Mouse (Mus musculus): Measurements from ENCODE around the gene Apod. TPM values are rescaled to one million over a fixed set of nuclear protein-coding genes. Genes with fewer than 3 reads are reported as not detected.
A peak's percentile ranks its signal among the peaks of the same experiment; 100 is the strongest.

Gene Apod
- polyA plus RNA-seq, 1 experiment from 2014 or later: 0.53 TPM

DNA sequence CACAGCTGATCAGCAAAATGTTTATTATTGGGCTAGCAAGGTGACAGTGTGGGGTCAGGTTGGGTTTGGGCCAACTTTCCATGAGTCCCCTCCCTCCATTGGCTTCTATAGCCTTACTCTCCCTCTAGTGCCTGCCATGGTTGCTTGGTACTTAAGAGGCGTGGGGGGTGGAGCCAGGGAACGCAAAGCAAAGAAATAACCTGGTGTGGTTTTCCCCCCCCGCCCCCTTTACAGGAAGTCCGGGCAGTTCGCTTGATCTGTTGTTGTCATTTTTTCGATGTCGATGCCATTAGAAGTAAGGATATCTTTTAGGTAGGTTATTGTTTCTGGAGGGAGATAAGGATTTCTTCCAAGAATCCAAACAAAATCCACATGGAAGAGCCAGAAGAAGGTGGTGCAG lies 17.5 kb downstream of the Apod start:
- 84% methylated on average over 7 of the region's 7 CpGs for WGBS
- Histone ChIP-seq H3K27ac (replicated peaks in 1 of 2; ENCODE audit: control insufficient read depth in 1 of 2, insufficient read depth in 1 of 2, low read depth in 2 of 2, low read length in 2 of 2) (no peak overlapping the region), H3K9me3 (ENCODE audit: control insufficient read depth, low read length) (no peaks in the 10 kb centered on the region), H3K9ac (ENCODE audit: low read length) (no peak overlapping the region), H3K4me2 (ENCODE audit: low read length) (no peak overlapping the region), H3K36me3 (ENCODE audit: control insufficient read depth, insufficient read depth, low read length) (no peaks in the 10 kb centered on the region), H3K4me1 (ENCODE audit: control insufficient read depth in 2 of 2, insufficient read depth in 2 of 2, low read length in 2 of 2) (peaks cover 3 to 10% of the 10 kb centered on the region in 2 experiments; a peak in 3 of 4 replicates), H3K4me3 (ENCODE audit: control insufficient read depth in 1 of 2, insufficient read depth in 1 of 2, low read depth in 1 of 2, low read length in 2 of 2) (no peak overlapping the region), H3K27me3 (ENCODE audit: control insufficient read depth, insufficient read depth, low read length) (no peaks in the 10 kb centered on the region)
- no peak for ATAC-seq (ENCODE audit: insufficient number of reproducible peaks, insufficient read depth, low FRiP score, low read depth)

DNA sequence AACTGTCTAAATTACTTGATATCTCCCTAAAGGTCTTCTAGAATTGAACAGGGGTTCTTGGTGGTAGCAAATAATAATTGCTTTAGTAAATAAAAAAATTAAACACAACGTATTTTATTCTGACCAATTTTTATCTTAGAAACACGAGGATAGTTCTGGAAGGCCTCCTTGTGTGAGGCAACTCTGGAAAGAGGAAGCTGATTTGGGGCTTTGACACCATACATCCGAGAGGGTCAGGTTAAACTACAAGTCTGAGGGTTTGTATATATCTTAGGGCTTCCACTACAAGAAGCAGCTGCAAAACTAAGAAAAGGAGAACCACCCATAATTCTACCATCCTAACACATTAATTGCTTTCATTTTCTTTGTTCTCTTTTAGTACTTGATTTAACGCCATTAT lies 20.8 kb downstream of the Apod start:
- no peaks in the 10 kb centered on the region for H3K36me3 ChIP-seq (ENCODE audit: control insufficient read depth, insufficient read depth, low read length)
- ATAC-seq (ENCODE audit: insufficient number of reproducible peaks, insufficient read depth, low FRiP score, low read depth): no peak
- no peaks in the 10 kb centered on the region for H3K27me3 ChIP-seq (ENCODE audit: control insufficient read depth, insufficient read depth, low read length)
- no peaks in the 10 kb centered on the region for H3K9me3 ChIP-seq (ENCODE audit: control insufficient read depth, low read length)
- H3K4me1 ChIP-seq (ENCODE audit: control insufficient read depth in 2 of 2, insufficient read depth in 2 of 2, low read length in 2 of 2): peaks cover 11 to 18% of the 10 kb centered on the region in 2 experiments
- no peak overlapping the region for H3K27ac ChIP-seq (replicated peaks in 1 of 2; ENCODE audit: control insufficient read depth in 1 of 2, insufficient read depth in 1 of 2, low read depth in 2 of 2, low read length in 2 of 2)
- no peak overlapping the region for H3K4me2 ChIP-seq (ENCODE audit: low read length)
- no peak overlapping the region for H3K9ac ChIP-seq (ENCODE audit: low read length)
- WGBS: 59% methylated on average over 4 of the region's 4 CpGs
- no peak overlapping the region for H3K4me3 ChIP-seq (ENCODE audit: control insufficient read depth in 1 of 2, insufficient read depth in 1 of 2, low read depth in 1 of 2, low read length in 2 of 2)

DNA sequence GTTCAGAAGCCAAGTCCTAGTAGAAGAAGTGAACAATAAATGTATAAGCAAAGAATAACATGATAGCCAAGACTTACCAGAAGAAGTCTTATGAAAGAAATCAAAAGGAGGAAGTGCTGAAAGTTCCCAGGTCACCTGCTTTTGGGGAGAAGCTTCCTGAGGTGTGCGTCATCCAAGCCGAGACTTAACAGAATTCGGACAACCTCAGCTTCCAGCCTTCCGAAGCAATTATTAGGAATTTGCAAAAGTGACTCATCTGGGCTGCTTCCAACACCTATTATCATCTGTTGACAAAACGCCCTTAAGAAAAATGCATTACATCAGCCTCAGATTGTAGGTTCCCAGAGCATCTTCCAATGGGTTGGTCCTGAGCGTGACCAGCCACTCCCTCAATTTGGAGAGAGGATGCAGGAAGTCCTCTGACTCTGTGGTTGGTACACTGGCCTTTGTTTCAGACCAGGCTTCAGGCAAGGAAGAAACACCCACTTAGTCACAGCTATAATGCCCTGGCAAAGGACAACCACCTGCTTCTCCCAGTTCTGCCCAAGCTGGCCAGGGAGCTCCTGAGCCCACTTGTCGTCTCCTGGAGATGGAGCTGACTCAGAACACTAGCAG lies 23.8 kb downstream of the Apod start:
- Histone ChIP-seq H3K36me3 (ENCODE audit: control insufficient read depth, insufficient read depth, low read length) (no peaks in the 10 kb centered on the region), H3K4me1 (ENCODE audit: control insufficient read depth in 2 of 2, insufficient read depth in 2 of 2, low read length in 2 of 2) (peaks cover 11 to 18% of the 10 kb centered on the region in 2 experiments), H3K9ac (ENCODE audit: low read length) (peak overlapping the region; percentile 36; the same call in 1 of the 2 replicates), H3K9me3 (ENCODE audit: control insufficient read depth, low read length) (no peaks in the 10 kb centered on the region), H3K4me3 (ENCODE audit: control insufficient read depth in 1 of 2, insufficient read depth in 1 of 2, low read depth in 1 of 2, low read length in 2 of 2) (no peak overlapping the region), H3K27me3 (ENCODE audit: control insufficient read depth, insufficient read depth, low read length) (no peaks in the 10 kb centered on the region), H3K27ac (replicated peaks in 1 of 2; ENCODE audit: control insufficient read depth in 1 of 2, insufficient read depth in 1 of 2, low read depth in 2 of 2, low read length in 2 of 2) (peak overlapping the region; percentile 97), H3K4me2 (ENCODE audit: low read length) (peak overlapping the region; percentile 57)
- 34% methylated on average over 7 of the region's 7 CpGs for WGBS
- no peak; the same call in 1 of the 2 replicates for ATAC-seq (ENCODE audit: insufficient number of reproducible peaks, insufficient read depth, low FRiP score, low read depth)

DNA sequence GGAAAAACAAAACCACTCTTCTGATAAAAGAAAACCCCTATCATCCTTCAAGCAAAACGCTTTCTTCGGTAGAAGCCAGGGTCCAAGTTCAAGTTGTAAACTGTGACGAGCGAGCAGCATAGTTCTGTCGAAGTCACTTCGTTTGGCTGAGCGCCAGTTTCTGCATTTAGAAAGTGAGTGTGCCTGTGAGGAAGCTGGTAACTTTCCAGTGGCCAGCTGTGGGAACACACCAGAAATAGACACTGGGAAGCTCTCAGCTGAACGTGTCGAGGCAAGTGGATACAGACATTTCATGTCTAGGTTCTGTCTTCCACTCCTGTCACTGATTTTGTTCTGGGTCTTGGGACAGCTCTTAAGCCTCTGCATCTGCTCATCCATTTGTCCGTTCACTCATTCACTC lies 24.3 kb downstream of the Apod start:
- Histone ChIP-seq H3K4me3 (ENCODE audit: control insufficient read depth in 1 of 2, insufficient read depth in 1 of 2, low read depth in 1 of 2, low read length in 2 of 2) (no peak overlapping the region), H3K27me3 (ENCODE audit: control insufficient read depth, insufficient read depth, low read length) (no peaks in the 10 kb centered on the region), H3K9me3 (ENCODE audit: control insufficient read depth, low read length) (no peaks in the 10 kb centered on the region), H3K4me2 (ENCODE audit: low read length) (peak overlapping the region; percentile 57), H3K27ac (replicated peaks in 1 of 2; ENCODE audit: control insufficient read depth in 1 of 2, insufficient read depth in 1 of 2, low read depth in 2 of 2, low read length in 2 of 2) (peak overlapping the region; percentile 97), H3K36me3 (ENCODE audit: control insufficient read depth, insufficient read depth, low read length) (no peaks in the 10 kb centered on the region), H3K9ac (ENCODE audit: low read length) (peak overlapping the region; percentile 36; the same call in 1 of the 2 replicates), H3K4me1 (ENCODE audit: control insufficient read depth in 2 of 2, insufficient read depth in 2 of 2, low read length in 2 of 2) (peaks cover 11 to 18% of the 10 kb centered on the region in 2 experiments)
- 7% methylated on average over 10 of the region's 10 CpGs for WGBS
- ATAC-seq (ENCODE audit: insufficient number of reproducible peaks, insufficient read depth, low FRiP score, low read depth): peak; percentile 83

DNA sequence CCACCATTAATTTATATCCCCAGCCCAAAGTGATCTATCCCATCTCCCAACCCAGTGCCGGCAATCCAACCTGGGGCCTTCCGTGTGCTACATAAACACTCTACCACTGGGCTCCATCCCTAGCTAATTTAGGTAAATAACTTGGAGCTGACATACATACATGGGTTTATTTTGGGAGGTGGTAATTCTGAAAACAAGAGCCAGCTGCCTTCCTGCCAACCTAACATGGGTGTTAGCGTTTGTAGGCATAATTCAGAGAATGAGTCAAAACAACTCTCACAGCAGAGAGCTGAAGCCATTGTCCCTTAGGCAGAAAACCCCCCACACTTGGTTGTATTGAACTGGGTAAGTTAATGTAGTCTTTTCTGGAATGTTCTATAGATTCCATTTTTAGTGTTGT lies 26.9 kb downstream of the Apod start:
- Histone ChIP-seq H3K27ac (replicated peaks in 1 of 2; ENCODE audit: control insufficient read depth in 1 of 2, insufficient read depth in 1 of 2, low read depth in 2 of 2, low read length in 2 of 2) (no peak overlapping the region), H3K27me3 (ENCODE audit: control insufficient read depth, insufficient read depth, low read length) (no peaks in the 10 kb centered on the region), H3K9ac (ENCODE audit: low read length) (no peak overlapping the region), H3K4me2 (ENCODE audit: low read length) (no peak overlapping the region), H3K36me3 (ENCODE audit: control insufficient read depth, insufficient read depth, low read length) (no peaks in the 10 kb centered on the region), H3K4me1 (ENCODE audit: control insufficient read depth in 2 of 2, insufficient read depth in 2 of 2, low read length in 2 of 2) (peaks cover 13 to 18% of the 10 kb centered on the region in 2 experiments), H3K4me3 (ENCODE audit: control insufficient read depth in 1 of 2, insufficient read depth in 1 of 2, low read depth in 1 of 2, low read length in 2 of 2) (no peak overlapping the region), H3K9me3 (ENCODE audit: control insufficient read depth, low read length) (no peaks in the 10 kb centered on the region)
- no peak for ATAC-seq (ENCODE audit: insufficient number of reproducible peaks, insufficient read depth, low FRiP score, low read depth)
- WGBS: 74% methylated on average over 3 of the region's 3 CpGs

DNA sequence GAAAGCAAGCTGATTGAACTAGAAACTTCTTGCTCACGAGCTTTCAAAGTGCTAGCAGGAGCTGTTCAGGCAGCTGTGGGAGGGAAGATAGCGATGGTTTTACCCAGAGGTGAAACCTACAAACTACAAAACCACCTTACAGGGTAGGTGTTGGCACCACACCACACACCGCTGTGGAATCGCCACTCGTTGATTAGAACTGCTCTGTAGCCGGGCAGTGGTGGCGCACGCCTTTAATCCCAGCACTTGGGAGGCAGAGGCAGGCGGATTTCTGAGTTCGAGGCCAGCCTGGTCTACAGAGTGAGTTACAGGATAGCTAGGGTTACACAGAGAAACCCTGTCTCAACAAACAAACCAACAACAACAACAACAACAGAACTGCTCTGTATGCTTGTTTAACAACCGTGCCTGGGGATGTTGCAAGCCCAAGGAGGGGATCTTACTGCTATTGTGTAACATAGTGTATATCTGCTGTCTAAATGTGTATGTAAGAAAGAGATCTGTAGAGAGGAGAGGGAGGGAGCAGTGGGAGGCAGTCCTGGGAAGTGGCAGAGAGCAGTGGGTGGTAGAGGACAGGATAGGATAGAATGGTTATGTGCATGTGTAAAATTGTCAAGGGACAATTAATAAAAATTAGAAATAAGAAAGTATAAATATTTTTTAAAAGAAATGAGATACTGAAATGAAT lies 27.7 kb downstream of the Apod start:
- no peak overlapping the region for H3K9ac ChIP-seq (ENCODE audit: low read length)
- H3K27me3 ChIP-seq (ENCODE audit: control insufficient read depth, insufficient read depth, low read length): no peaks in the 10 kb centered on the region
- no peak for ATAC-seq (ENCODE audit: insufficient number of reproducible peaks, insufficient read depth, low FRiP score, low read depth)
- H3K27ac ChIP-seq (replicated peaks in 1 of 2; ENCODE audit: control insufficient read depth in 1 of 2, insufficient read depth in 1 of 2, low read depth in 2 of 2, low read length in 2 of 2): no peak overlapping the region; a peak in 1 of 4 replicates
- no peak overlapping the region for H3K4me3 ChIP-seq (ENCODE audit: control insufficient read depth in 1 of 2, insufficient read depth in 1 of 2, low read depth in 1 of 2, low read length in 2 of 2)
- no peaks in the 10 kb centered on the region for H3K36me3 ChIP-seq (ENCODE audit: control insufficient read depth, insufficient read depth, low read length)
- H3K9me3 ChIP-seq (ENCODE audit: control insufficient read depth, low read length): no peaks in the 10 kb centered on the region
- 84% methylated on average over 11 of the region's 11 CpGs for WGBS
- no peak overlapping the region for H3K4me2 ChIP-seq (ENCODE audit: low read length)
- peaks cover 13 to 16% of the 10 kb centered on the region in 2 experiments for H3K4me1 ChIP-seq (ENCODE audit: control insufficient read depth in 2 of 2, insufficient read depth in 2 of 2, low read length in 2 of 2)

DNA sequence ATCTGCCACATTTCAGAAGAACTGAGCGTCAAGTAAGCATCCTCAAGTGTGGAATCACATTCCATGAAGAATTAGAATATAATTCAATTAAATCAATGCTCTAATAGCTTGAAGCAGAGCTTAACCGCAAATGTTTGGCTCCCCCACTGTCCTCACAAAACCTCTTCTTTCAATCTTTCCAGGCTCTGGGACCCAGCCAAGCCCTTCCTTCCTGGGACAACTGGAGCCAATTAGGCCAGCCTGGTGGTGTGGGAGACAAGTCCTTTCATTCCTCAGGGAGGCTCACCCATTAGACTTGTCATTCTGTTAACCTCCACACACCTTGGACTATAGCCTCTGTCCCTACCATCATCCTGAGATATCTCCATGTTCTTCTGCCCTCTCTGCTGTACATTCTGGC lies 32.6 kb downstream of the Apod start:
- Histone ChIP-seq H3K9me3 (ENCODE audit: control insufficient read depth, low read length) (no peaks in the 10 kb centered on the region), H3K4me2 (ENCODE audit: low read length) (no peak overlapping the region), H3K36me3 (ENCODE audit: control insufficient read depth, insufficient read depth, low read length) (no peaks in the 10 kb centered on the region), H3K4me3 (ENCODE audit: control insufficient read depth in 1 of 2, insufficient read depth in 1 of 2, low read depth in 1 of 2, low read length in 2 of 2) (no peak overlapping the region), H3K27me3 (ENCODE audit: control insufficient read depth, insufficient read depth, low read length) (no peaks in the 10 kb centered on the region), H3K4me1 (ENCODE audit: control insufficient read depth in 2 of 2, insufficient read depth in 2 of 2, low read length in 2 of 2) (peaks cover 6 to 7% of the 10 kb centered on the region in 2 experiments; a peak in 2 of 4 replicates), H3K27ac (replicated peaks in 1 of 2; ENCODE audit: control insufficient read depth in 1 of 2, insufficient read depth in 1 of 2, low read depth in 2 of 2, low read length in 2 of 2) (no peak overlapping the region), H3K9ac (ENCODE audit: low read length) (no peak overlapping the region)
- no peak for ATAC-seq (ENCODE audit: insufficient number of reproducible peaks, insufficient read depth, low FRiP score, low read depth)
- WGBS: 86% methylated on average over 2 of the region's 2 CpGs
